Mouse (Mus musculus) E14TG2a.4 (cell line): ENCODE data around the gene Pou6f2.
A peak's percentile ranks its signal among the peaks of the same experiment; 100 is the strongest.

Source experiments
- H3K27me3 ChIP-seq: 2 replicates; pipeline ENCODE4 v1.6.1; 2014; ENCODE audit warnings: low read length, control low read depth; ENCODE audit not compliant: insufficient read depth
- H3K36me3 ChIP-seq: 2 replicates; pipeline ENCODE4 v1.6.1; 2014; ENCODE audit warnings: low read length, control low read depth; ENCODE audit not compliant: insufficient read depth
- H3K4me1 ChIP-seq: replicated peaks from 2 replicates; pipeline ENCODE4 v1.6.1; 2014; ENCODE audit warnings: low read depth, low read length, control low read depth
- H3K4me3 ChIP-seq: replicated peaks from 2 replicates; pipeline ENCODE4 v1.5.1; 2014; ENCODE audit warnings: mild to moderate bottlenecking, low read length
- H3K9me3 ChIP-seq: 2 replicates; pipeline ENCODE4 v1.6.1; 2014; ENCODE audit warnings: low read length, control low read depth
- CTCF ChIP-seq: conservative IDR thresholded peaks from 2 replicates; pipeline ENCODE4 v1.5.1; 2014; ENCODE audit warnings: low read length
- NANOG ChIP-seq: IDR thresholded peaks from 2 replicates; pipeline ENCODE4 v1.6.1; 2014; ENCODE audit warnings: borderline replicate concordance, low read length, mixed read lengths
- POU5F1 ChIP-seq: IDR thresholded peaks from 2 replicates; pipeline ENCODE4 v1.6.1; 2014; ENCODE audit warnings: low read length, borderline replicate concordance

Pou6f2 gene

DNA sequence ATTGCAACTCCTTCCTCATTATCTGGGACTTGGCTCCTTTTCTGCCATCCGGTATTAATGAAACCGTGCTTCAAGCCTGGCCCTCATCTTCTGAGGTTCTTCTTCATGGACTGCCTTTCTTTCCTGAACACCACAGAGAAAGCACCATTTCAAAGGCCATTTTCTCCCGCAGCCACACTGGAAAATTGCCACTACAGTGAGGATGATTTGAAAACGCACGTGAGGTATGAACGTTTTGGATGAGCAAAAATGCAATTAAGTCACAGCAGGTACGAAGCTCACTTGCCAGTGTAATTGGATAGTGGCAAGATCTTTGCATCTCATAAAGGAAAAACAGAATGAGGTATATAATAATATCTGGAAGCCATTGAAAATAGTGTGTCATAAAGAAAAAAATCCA is 110.0 kb downstream of the Pou6f2 start:
- TF ChIP-seq CTCF, result no peak
- no peak for TF ChIP-seq POU5F1
- no peak for TF ChIP-seq NANOG
- no peaks in the 10 kb centered on the region for H3K36me3 ChIP-seq

DNA sequence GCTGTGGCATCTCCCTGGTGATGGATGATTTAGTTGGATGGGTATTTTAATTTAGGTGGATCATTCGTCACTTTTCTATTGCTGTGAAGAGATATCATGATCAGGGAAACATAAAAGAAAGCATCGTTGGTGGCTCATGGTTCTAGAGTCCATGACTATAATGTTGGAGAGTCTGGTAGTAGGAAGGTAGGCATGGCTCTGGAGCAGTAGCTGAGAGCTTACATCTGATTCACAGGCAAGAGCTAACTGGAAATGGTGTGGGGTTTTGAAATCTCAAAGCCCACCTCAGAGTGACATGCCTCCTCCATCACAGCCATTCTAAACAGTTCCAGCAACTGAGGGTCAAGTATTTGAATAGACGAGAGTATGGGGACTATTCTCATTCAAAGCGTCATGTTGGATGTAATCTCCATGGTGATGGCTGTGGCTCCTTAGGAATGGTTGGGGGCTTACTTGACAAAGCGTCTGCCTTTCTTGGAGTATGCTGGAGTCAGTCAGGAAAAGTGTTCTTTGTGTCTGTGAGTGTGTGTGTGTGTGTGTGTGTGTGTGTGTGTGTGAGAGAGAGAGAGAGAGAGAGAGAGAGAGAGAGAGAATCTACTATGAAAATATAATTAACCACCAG is 115.0 kb downstream of the Pou6f2 start:
- Histone ChIP-seq H3K36me3 (no peaks in the 10 kb centered on the region), H3K9me3 (no peaks in the 10 kb centered on the region), H3K4me1 (no peaks in the 10 kb centered on the region), H3K4me3 (no peak overlapping the region), H3K27me3 (no peaks in the 10 kb centered on the region)
- TF ChIP-seq NANOG (no peak), CTCF (no peak), POU5F1 (no peak)

More for the DNA sequence above, 110.0 kb downstream of the Pou6f2 start:
- Histone ChIP-seq H3K9me3 (no peaks in the 10 kb centered on the region), H3K27me3 (no peaks in the 10 kb centered on the region), H3K4me1 (no peaks in the 10 kb centered on the region), H3K4me3 (no peak overlapping the region)

DNA sequence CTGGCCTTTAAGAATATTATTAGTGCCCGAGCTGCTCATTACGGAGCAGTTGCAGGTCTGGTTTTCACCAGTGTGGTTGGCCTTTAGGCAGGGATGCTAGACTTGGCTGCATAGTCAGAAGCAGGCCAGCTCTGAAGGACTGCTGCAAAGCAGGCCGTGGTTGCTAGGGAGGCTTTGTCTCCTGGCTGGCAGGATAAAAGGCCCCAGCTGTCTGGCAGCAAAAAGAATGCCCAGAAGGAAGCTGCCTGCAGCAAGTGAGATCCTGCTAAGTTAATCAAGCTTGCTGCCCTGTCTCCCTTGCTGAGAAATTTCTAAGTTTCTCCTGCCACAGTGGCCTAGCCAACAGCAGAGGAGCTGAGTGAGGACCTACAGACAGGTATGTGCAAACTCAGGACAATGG is 116.4 kb downstream of the Pou6f2 start:
- Histone ChIP-seq H3K4me3 (no peak overlapping the region), H3K27me3 (no peaks in the 10 kb centered on the region), H3K4me1 (no peaks in the 10 kb centered on the region), H3K9me3 (no peaks in the 10 kb centered on the region), H3K36me3 (no peaks in the 10 kb centered on the region)
- TF ChIP-seq POU5F1, result no peak
- TF ChIP-seq NANOG, result no peak
- no peak for TF ChIP-seq CTCF

DNA sequence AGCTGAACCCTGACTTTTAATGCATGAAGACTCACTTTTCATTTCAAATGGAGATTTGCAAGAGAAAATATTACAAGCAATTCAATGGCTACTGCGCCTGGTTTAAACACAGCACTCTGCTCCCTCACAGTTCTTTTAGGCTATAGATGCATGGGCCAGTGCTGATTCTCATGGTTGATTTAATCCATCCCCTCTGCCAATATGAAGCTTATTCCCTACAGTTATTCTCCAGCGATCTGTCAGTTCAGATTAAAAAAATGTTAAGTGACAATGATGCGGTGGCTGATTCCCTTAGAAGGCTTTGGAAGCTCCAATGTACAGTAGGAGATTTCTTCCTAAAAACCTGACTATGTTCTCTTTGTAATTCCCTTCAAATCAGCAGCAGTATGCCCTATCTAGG is 144.4 kb downstream of the Pou6f2 start:
- H3K36me3 ChIP-seq, result no peaks in the 10 kb centered on the region
- TF ChIP-seq NANOG (no peak), POU5F1 (no peak), CTCF (no peak)
- no peak overlapping the region for H3K4me3 ChIP-seq
- H3K27me3 ChIP-seq, result no peaks in the 10 kb centered on the region
- no peaks in the 10 kb centered on the region for H3K9me3 ChIP-seq
- no peaks in the 10 kb centered on the region for H3K4me1 ChIP-seq

DNA sequence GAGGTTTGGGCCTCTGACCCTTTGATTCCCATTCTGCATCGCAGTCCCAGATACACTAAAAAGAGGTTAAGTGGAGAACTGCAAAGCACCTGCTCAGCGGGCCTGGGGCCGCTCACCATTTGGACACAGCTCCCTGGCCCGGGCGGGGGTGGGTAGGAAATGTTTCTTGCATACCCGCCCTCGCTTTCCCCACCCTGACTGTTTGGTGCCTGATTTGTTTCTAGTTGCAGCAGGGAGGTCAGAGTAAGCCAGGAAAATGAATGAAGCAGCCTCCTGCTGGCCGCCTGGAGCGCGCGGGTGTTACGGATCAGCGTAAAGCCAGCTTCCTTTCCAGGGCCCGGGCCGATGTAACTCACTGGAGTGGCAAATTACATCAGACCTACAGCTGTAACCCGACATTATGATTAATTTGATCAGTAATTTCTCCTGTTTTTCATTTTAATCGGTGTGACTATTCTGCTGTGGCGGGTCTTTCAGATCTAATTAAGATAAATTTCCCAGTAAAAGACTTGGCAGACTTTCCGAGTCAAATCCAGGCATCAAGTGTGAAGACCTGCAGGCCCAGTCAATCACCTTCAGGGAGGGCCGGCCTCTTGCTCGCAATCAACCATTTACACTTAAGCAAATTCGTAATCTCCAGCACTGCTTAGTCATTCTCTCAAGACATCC is 178.8 kb downstream of the Pou6f2 start:
- H3K27me3 ChIP-seq, result peaks cover 18% of the 10 kb centered on the region; the same call in 1 of the 2 replicates
- H3K9me3 ChIP-seq, result no peaks in the 10 kb centered on the region
- H3K36me3 ChIP-seq, result no peaks in the 10 kb centered on the region
- H3K4me1 ChIP-seq, result peaks cover 4% of the 10 kb centered on the region; the same call in 1 of the 2 replicates
- TF ChIP-seq NANOG (no peak), POU5F1 (no peak), CTCF (no peak)
- H3K4me3 ChIP-seq, result peak overlapping the region; percentile 39; the same call in 1 of the 2 replicates

DNA sequence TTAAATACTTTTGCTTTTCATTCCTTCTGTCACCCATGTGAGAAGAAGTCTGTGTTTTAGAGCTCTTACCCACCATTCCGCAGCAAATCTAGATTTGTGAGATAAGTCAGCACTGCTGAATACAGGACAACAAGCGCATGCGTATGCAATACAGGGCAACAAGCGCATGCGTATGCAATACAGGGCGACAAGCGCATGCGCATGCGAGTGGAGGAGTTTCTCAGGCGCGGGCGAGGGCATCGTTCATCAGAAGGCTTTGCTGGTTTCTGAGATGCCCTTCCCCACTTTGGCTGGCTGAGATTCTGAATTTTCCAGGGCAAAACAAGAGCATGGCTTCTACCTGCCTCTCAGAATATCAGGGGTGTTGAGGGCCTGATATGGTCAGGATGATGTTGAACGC is 186.2 kb downstream of the Pou6f2 start:
- Histone ChIP-seq H3K36me3 (no peaks in the 10 kb centered on the region), H3K4me1 (no peaks in the 10 kb centered on the region), H3K9me3 (no peaks in the 10 kb centered on the region), H3K4me3 (no peak overlapping the region), H3K27me3 (peaks cover under 1% of the 10 kb centered on the region; the same call in 1 of the 2 replicates)
- TF ChIP-seq NANOG (no peak), CTCF (no peak), POU5F1 (no peak)

DNA sequence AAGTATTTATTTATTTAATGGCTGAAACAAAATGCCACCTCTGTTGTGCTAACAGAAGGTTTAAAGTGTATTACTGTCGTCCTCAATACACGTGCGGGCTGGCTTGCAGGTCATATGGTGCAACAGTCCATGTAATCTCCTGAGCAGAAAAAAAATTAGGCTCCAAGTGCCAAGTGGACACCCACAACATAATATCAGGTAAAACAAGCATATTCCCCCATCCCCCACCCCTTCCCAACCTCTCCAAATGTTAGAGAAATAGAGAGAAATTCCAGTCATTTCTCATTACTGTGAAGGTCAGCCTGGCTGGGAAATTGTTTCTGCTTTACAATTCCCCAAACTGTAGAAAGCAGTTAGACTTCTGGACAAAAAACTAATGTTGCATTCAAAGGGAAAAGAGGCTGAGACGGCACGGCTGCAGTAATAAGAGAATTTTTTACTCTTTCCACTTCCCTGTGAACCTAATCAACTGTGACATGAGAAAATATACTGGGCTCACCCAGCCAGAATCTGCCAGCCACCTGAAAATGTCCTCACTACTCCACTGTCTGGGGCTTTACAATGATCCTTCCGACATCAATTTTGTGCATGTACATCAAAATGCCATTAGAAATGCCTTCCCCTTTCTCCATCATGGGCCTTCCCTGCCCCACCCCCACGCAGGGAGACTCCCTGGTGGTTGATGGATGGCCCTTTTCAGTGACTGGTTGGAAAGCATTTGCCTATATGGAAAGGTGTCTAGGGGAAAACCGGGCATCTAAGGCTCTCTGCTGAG is 192.8 kb downstream of the Pou6f2 start:
- no peaks in the 10 kb centered on the region for H3K27me3 ChIP-seq
- H3K9me3 ChIP-seq, result no peaks in the 10 kb centered on the region
- H3K36me3 ChIP-seq, result no peaks in the 10 kb centered on the region
- TF ChIP-seq POU5F1, result no peak
- TF ChIP-seq NANOG, result no peak
- TF ChIP-seq CTCF, result no peak
- peaks cover 7% of the 10 kb centered on the region; the same call in 1 of the 2 replicates for H3K4me1 ChIP-seq
- no peak overlapping the region for H3K4me3 ChIP-seq

DNA sequence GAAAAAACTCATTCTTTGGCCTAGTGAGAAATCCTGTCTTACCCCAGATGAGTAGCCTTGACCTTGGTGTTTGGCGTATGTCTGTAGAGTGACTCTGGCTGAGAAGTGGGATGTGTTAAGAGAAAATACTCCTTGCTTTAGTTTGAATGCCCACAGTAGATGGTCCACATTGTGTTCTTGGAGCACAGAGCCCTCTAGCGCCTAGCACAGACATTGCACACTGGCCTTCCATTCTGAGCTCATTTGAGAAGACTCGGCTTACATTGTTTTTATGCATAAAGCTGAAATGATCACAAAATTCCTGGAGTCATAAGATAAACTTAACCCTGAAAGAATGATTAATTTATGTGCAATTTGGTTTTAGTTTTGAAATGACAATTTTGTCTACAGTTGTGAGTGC is 223.5 kb downstream of the Pou6f2 start:
- H3K4me1 ChIP-seq, result peaks cover 13% of the 10 kb centered on the region
- no peaks in the 10 kb centered on the region for H3K27me3 ChIP-seq
- TF ChIP-seq POU5F1 (no peak), CTCF (peak; percentile 98)
- H3K9me3 ChIP-seq, result no peaks in the 10 kb centered on the region
- no peaks in the 10 kb centered on the region for H3K36me3 ChIP-seq
- H3K4me3 ChIP-seq, result no peak overlapping the region
